Mouse (Mus musculus) embryonic fibroblast, embryonic 13.5 days (primary cell): ENCODE data around the gene Gngt2. TPM values are rescaled to one million over a fixed set of nuclear protein-coding genes. Genes with fewer than 3 reads are reported as not detected.

Experiments used
- H3K27ac ChIP-seq: 2 replicates; pipeline ENCODE4 v1.5.1; 2012; ENCODE audit warnings: low read length, control low read depth, inconsistent platforms; ENCODE audit not compliant: insufficient read depth
- H3K4me1 ChIP-seq: 2 replicates; pipeline ENCODE4 v1.6.1; 2011; ENCODE audit warnings: low read length; ENCODE audit not compliant: control insufficient read depth, insufficient read depth
- H3K4me3 ChIP-seq: 2 replicates; pipeline ENCODE4 v1.5.1; 2011; ENCODE audit warnings: mild to moderate bottlenecking, control low read depth, low read length; ENCODE audit not compliant: insufficient read depth
- CTCF ChIP-seq: IDR thresholded peaks from 2 replicates; pipeline ENCODE4 v1.5.1; 2011; ENCODE audit warnings: mild to moderate bottlenecking, control low read depth, low read length, moderate library complexity, borderline replicate concordance; ENCODE audit not compliant: insufficient read depth
- POLR2A ChIP-seq: IDR thresholded peaks from 2 replicates; pipeline ENCODE4 v1.6.1; 2011; ENCODE audit warnings: low read depth, mild to moderate bottlenecking, control low read depth, low read length, moderate library complexity
- polyA plus RNA-seq: library from polyadenylated mRNA; stranded (reverse); fragments of >200 nt; gene quantifications from 2 replicates; pipeline ENCODE4 v1.2.4, GENCODE M21; 2011; ENCODE audit warnings: low read depth; ENCODE audit not compliant: missing spikeins, insufficient read length

Gngt2 gene
- polyA plus RNA-seq, 1 experiment: 5.6 TPM

DNA sequence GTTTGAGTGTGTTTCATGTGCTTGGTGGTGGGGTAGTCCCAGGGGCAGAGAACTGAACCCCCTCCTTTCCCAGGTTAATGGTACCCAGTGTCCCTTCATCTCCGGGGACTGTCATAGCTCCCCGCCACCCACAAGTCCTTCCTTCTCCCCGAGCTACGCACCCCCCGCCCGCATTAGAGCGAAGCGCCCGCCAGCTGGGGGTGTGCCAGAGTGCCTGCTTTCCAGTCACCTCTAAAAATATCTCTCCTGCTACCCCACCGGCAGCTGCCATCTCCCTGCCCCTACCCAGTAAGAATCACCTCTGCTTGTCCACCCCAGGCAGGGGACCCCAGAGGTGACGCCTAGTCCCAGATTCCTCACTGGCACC is 12.2 kb upstream of the Gngt2 start:
- Histone ChIP-seq H3K4me1 (no peaks in the 10 kb centered on the region), H3K27ac (no peak overlapping the region)
- TF ChIP-seq POLR2A (no peak), CTCF (no peak)

GRCm38 (mm10) chr11:95825625-95826024 is 11.4 kb upstream of the Gngt2 start:
- Histone ChIP-seq H3K4me3 (no peak overlapping the region), H3K4me1 (no peaks in the 10 kb centered on the region), H3K27ac (no peak overlapping the region)
- no peak for TF ChIP-seq POLR2A
- no peak for TF ChIP-seq CTCF

More for the DNA sequence above, 12.2 kb upstream of the Gngt2 start:
- peak overlapping the region; percentile 58 for H3K4me3 ChIP-seq

GRCm38 (mm10) chr11:95826317-95827167 is 10.5 kb upstream of the Gngt2 start:
- no peaks in the 10 kb centered on the region for H3K4me1 ChIP-seq
- no peak overlapping the region for H3K27ac ChIP-seq
- no peak overlapping the region for H3K4me3 ChIP-seq
- TF ChIP-seq POLR2A (no peak), CTCF (no peak)

- TF ChIP-seq CTCF (no peak), POLR2A (no peak)
- H3K4me3 ChIP-seq: no peak overlapping the region
- no peak overlapping the region for H3K27ac ChIP-seq
- no peaks in the 10 kb centered on the region for H3K4me1 ChIP-seq
These were observed 9.9 kb upstream of the Gngt2 start for GRCm38 (mm10) chr11:95827168-95827447.

- Histone ChIP-seq H3K27ac (no peak overlapping the region), H3K4me3 (no peak overlapping the region), H3K4me1 (no peaks in the 10 kb centered on the region)
- no peak for TF ChIP-seq POLR2A
- peak; percentile 37; the same call in 1 of the 2 replicates for TF ChIP-seq CTCF
These were observed 9.4 kb upstream of the Gngt2 start for GRCm38 (mm10) chr11:95827464-95828085.

DNA sequence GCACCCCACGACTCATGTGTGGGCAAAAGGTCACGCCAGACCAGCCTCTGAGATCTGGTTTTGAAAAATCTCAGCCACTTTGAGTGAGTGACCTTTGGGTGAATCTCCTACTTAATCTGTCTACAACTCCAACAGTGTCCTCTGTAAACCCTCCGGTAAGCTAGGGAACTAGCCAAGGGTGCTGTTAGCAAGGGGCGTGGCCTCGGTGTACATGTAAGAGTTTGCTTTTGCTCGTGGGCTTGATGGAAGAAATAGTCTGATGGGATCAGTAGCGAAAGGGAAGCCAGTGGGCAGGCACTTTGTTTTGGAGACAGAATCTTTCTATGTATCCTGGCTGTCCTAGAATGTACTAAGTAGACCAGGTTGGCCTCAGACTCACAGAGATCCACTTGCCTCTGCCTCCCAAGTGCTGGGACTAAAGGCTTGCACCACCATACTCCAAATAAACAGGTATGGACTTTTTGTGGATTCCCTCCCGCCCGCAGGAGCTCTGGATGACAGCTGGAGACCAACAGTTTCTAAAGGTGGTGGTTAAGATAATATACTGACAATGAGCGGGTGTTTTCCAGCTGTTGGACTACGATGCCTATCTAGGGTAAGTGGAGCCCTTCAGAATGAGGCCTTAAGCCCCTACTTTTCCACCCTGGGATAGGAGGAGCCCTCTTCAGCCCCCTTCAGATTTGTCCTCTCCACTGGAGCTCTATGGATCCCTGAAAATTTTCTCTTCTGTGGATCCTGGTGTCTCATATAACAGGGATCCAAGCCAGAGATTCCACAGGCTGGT is 8.6 kb upstream of the Gngt2 start:
- no peak overlapping the region for H3K4me3 ChIP-seq
- H3K27ac ChIP-seq: no peak overlapping the region
- H3K4me1 ChIP-seq: no peaks in the 10 kb centered on the region
- no peak for TF ChIP-seq POLR2A
- no peak for TF ChIP-seq CTCF

DNA sequence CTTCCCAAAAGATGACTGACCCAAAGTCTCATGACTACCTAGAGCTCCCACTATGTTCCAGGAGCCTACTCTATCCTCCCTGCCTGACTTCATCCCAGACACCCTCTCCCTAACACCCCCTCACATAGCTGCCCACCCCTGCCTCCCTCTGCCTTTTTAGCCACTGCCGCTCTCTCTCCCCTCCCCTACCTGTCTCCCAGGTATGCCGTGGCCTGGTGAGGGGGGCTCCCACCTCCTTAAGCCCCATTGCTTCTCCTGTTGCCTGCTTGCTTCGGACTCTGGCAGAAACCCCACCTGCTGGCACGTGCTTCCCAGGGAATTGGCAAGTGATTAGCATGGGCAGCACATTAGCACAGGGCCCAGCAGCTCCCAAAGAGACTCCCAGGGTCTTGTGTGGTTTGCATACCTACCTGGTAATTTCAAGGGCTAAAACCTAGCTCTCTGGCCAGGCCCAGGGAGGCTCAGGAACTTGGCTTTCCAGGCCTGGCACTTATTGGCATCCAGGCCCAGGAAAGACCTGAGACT is 7.4 kb upstream of the Gngt2 start:
- Histone ChIP-seq H3K4me1 (no peaks in the 10 kb centered on the region), H3K27ac (no peak overlapping the region), H3K4me3 (no peak overlapping the region)
- no peak for TF ChIP-seq POLR2A
- no peak for TF ChIP-seq CTCF

DNA sequence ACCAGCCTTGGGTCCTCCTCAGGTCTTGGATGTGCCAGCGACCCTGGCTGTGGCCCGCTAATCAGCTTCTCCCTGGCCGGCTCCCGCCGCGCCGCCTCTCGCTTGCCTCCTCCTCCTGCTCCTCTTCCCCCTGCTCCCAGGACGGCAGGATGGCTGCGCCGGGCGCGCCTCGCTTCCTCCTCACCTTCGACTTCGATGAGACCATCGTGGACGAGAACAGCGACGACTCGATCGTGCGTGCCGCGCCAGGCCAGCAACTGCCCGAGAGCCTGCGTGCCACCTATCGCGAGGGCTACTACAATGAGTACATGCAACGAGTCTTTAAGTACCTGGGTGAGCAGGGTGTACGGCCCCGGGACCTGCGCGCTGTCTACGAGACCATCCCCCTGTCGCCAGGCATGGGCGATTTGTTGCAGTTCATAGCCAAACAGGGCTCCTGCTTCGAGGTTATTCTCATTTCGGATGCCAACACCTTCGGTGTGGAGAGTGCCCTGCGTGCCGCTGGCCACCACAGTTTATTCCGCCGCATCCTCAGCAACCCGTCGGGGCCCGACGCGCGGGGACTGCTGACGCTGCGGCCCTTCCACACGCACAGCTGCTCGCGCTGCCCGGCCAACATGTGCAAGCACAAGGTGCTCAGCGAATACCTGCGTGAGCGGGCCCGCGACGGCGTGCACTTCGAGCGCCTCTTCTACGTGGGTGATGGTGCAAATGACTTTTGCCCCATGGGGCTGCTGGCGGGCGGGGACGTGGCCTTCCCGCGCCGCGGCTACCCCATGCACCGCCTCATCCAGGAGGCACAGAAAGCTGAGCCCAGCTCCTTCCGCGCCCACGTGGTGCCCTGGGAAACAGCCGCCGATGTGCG is 6.4 kb upstream of the Gngt2 start:
- Histone ChIP-seq H3K4me3 (no peak overlapping the region), H3K4me1 (no peaks in the 10 kb centered on the region), H3K27ac (no peak overlapping the region)
- TF ChIP-seq POLR2A (no peak), CTCF (no peak)

DNA sequence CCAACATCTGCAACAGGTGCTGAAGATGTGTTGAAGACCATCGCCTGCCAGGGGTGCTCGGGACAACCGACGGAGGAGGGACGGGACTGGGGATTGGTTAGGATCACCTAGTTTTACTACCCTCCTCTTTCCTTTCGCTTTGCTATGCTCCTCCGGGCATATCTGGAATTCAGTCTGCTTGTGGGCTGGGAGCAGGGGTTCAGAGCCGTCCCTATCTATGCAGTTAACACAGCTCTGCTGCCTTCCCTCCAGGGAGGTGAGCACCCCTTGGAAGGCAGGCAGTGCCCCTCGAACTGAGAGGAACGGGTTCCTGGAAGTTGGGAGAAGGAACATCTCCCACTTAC is 5.8 kb upstream of the Gngt2 start:
- TF ChIP-seq POLR2A: no peak
- no peak for TF ChIP-seq CTCF
- no peak overlapping the region for H3K27ac ChIP-seq
- H3K4me1 ChIP-seq: no peaks in the 10 kb centered on the region
- no peak overlapping the region for H3K4me3 ChIP-seq
